Mouse (Mus musculus) stomach, embryonic 15.5 days (tissue): ENCODE measurements at regions not wholly inside any gene's neighbourhood (a gene's known extent, or its start where the extent isn't known, plus 50 kb on each side); places are given as distances from the start of the nearest gene placed in this dataset.
A peak's percentile ranks its signal among the peaks of the same experiment; 100 is the strongest.

ENCODE experiments used
- ATAC-seq: fragments of 200-750 bp; cut with Nextera tagmentation; 2 replicates; pipeline ENCODE4 v1.8.0; 2017; ENCODE audit warnings: low read depth, moderate number of reproducible peaks, moderate TSS enrichment; ENCODE audit not compliant: insufficient read depth, low FRiP score
- H3K27ac ChIP-seq: fragments of 300-500 bp; sonication (generic); 2 replicates; pipeline ENCODE4 v1.5.1; 2015; ENCODE audit warnings: mild to moderate bottlenecking, inconsistent platforms
- H3K27me3 ChIP-seq: fragments of 300-500 bp; sonication (generic); replicated peaks from 2 replicates; pipeline ENCODE4 v1.6.1; 2015; ENCODE audit warnings: inconsistent platforms
- H3K36me3 ChIP-seq: fragments of 300-500 bp; sonication (generic); 2 replicates; pipeline ENCODE4 v1.6.1; 2015; ENCODE audit warnings: inconsistent platforms
- H3K4me1 ChIP-seq: fragments of 300-500 bp; sonication (generic); 2 replicates; pipeline ENCODE4 v1.6.1; 2015; ENCODE audit warnings: inconsistent platforms
- H3K4me2 ChIP-seq: fragments of 300-500 bp; sonication (generic); 2 replicates; pipeline ENCODE4 v1.6.1; 2015; ENCODE audit warnings: mild to moderate bottlenecking, inconsistent platforms
- H3K4me3 ChIP-seq: fragments of 300-500 bp; sonication (generic); replicated peaks from 2 replicates; pipeline ENCODE4 v1.5.1; 2015; ENCODE audit warnings: inconsistent platforms
- H3K9ac ChIP-seq: fragments of 300-500 bp; sonication (generic); 2 replicates; pipeline ENCODE4 v1.6.1; 2015; ENCODE audit warnings: inconsistent platforms
- H3K9me3 ChIP-seq: fragments of 300-500 bp; sonication (generic); 2 replicates; pipeline ENCODE4 v1.6.1; 2016; ENCODE audit warnings: inconsistent platforms
- WGBS: fragments of 180-500 bp; shearing (Covaris S2); methylation state at CpG from one replicate; pipeline ENCODE4 v1.1.7; 2015; 5-methylcytosine and 5-hydroxymethylcytosine counted together

- H3K27ac ChIP-seq: no peak overlapping the region
- WGBS: 94% methylated on average over 3 of the region's 3 CpGs
- ATAC-seq: no peak
- no peaks in the 10 kb centered on the region for H3K4me1 ChIP-seq
- no peak overlapping the region for H3K9ac ChIP-seq
- no peaks in the 10 kb centered on the region for H3K36me3 ChIP-seq
- no peak overlapping the region for H3K4me3 ChIP-seq
- H3K27me3 ChIP-seq: no peaks in the 10 kb centered on the region
- H3K9me3 ChIP-seq: no peaks in the 10 kb centered on the region
- H3K4me2 ChIP-seq: no peak overlapping the region
Measured at GRCm38 (mm10) chr11:43370025-43370424, 56.0 kb downstream of the Pttg1 start.

GRCm38 (mm10) chr11:43368346-43368745 is 57.7 kb downstream of the Pttg1 start:
- H3K36me3 ChIP-seq: no peaks in the 10 kb centered on the region
- no peaks in the 10 kb centered on the region for H3K4me1 ChIP-seq
- 88% methylated on average over 1 of the region's 1 CpGs for WGBS
- ATAC-seq: no peak
- no peak overlapping the region for H3K4me3 ChIP-seq
- H3K4me2 ChIP-seq: no peak overlapping the region
- no peaks in the 10 kb centered on the region for H3K27me3 ChIP-seq
- no peak overlapping the region for H3K9ac ChIP-seq
- no peak overlapping the region for H3K27ac ChIP-seq
- no peaks in the 10 kb centered on the region for H3K9me3 ChIP-seq

DNA sequence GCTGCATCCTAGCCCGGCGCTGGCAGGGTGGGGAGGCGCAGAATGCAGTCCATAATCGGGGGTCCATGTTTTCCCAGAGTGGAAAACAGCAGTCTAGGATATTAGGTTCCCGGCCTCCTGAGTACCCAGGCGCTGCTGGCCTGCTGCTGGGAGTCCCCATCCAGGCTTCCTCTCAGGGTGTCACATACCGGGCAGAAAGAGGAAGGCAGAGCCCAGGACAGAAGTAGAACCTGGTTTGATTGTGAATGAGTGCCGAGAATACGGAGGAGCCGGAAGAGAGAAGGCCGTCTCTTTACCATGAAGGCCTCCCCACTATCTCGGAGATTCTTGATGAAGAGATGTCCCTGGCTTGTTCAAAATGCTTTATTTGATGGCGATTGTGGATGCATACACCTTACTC is 64.2 kb downstream of the Pttg1 start:
- Histone ChIP-seq H3K27me3 (no peaks in the 10 kb centered on the region), H3K9me3 (no peaks in the 10 kb centered on the region), H3K27ac (no peak overlapping the region), H3K36me3 (no peaks in the 10 kb centered on the region), H3K4me1 (no peaks in the 10 kb centered on the region), H3K4me2 (no peak overlapping the region), H3K9ac (no peak overlapping the region), H3K4me3 (no peak overlapping the region)
- WGBS: 71% methylated on average over 13 of the region's 13 CpGs
- ATAC-seq: no peak

DNA sequence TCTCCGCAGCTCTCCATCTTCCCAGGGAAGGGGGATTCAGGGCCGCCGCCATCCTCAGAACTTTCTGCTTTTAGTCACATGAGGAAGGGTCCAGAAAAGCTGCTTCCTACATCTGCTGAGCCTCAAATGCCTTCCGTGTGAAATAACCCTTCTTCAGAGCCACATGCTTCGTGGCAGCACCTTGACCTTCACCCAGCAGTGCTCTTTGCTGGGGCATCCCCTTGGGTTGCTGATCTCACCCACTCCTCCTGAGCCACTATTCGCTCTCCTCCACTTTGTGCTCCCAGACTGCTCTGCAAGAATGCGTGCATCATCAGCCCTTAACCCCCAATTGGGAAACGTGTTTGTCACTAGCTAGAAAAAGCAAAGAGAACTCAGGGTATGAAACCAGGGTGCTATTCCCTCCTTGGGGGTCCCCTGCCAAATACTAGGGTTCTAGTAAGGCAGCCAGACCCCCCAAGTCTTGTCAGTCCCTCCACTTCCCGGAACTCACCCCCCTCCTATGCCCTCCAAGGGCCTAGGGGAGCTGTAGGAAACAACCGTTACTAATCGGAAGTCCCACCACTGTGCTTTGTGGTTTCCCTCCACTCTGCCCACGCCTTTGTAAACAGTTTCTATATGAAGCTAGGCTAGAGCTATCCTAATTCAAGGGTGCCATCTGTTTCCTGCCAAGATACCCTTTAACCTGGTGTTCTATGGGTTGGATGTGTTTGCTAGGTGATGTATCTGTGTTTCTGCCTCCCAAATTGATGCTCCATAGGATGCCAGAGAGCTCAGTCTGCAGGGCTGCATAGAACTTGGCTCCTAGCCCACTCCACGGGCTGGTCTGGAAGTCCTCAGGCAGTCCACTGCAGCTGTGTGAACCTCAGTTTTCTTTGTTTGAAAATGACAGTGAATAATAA is 67.4 kb downstream of the Pttg1 start:
- 61% methylated on average over 13 of the region's 13 CpGs for WGBS
- H3K4me1 ChIP-seq: no peaks in the 10 kb centered on the region
- no peak overlapping the region for H3K9ac ChIP-seq
- H3K27ac ChIP-seq: no peak overlapping the region
- no peak overlapping the region for H3K4me2 ChIP-seq
- H3K9me3 ChIP-seq: no peaks in the 10 kb centered on the region
- H3K4me3 ChIP-seq: no peak overlapping the region
- peak; percentile 35; the same call in 1 of the 2 replicates for ATAC-seq
- no peaks in the 10 kb centered on the region for H3K27me3 ChIP-seq
- no peaks in the 10 kb centered on the region for H3K36me3 ChIP-seq

DNA sequence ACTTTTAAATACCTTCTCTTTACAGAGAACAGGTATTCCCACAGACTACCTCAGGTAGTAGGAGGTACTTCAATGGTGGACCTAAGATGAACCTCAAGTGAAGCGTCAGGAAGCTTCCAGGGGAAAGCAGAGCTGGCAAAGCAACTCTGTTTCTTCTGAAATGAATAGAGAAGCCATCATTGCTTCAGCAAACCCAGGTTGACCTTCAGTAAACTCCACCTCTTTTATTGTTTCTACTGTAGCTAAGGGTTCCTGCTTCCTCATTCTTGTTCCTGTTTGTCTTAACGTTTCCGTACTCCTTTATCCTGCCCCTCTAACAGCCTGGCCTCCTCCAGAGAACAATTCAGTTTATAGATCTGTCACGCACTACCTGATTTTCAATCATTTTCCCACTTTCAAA is 72.4 kb downstream of the Pttg1 start:
- H3K4me1 ChIP-seq: no peaks in the 10 kb centered on the region
- H3K9ac ChIP-seq: no peak overlapping the region
- no peak for ATAC-seq
- H3K36me3 ChIP-seq: no peaks in the 10 kb centered on the region
- no peaks in the 10 kb centered on the region for H3K27me3 ChIP-seq
- WGBS: 64% methylated on average over 4 of the region's 4 CpGs
- H3K4me2 ChIP-seq: no peak overlapping the region
- no peak overlapping the region for H3K27ac ChIP-seq
- no peaks in the 10 kb centered on the region for H3K9me3 ChIP-seq
- no peak overlapping the region for H3K4me3 ChIP-seq

GRCm38 (mm10) chr11:43353030-43353429 is 73.0 kb downstream of the Pttg1 start:
- H3K9me3 ChIP-seq: no peaks in the 10 kb centered on the region
- no peak overlapping the region for H3K9ac ChIP-seq
- no peak overlapping the region for H3K27ac ChIP-seq
- 84% methylated on average over 1 of the region's 1 CpGs for WGBS
- H3K4me1 ChIP-seq: no peaks in the 10 kb centered on the region
- no peak overlapping the region for H3K4me3 ChIP-seq
- no peaks in the 10 kb centered on the region for H3K27me3 ChIP-seq
- no peak overlapping the region for H3K4me2 ChIP-seq
- no peaks in the 10 kb centered on the region for H3K36me3 ChIP-seq
- no peak for ATAC-seq

DNA sequence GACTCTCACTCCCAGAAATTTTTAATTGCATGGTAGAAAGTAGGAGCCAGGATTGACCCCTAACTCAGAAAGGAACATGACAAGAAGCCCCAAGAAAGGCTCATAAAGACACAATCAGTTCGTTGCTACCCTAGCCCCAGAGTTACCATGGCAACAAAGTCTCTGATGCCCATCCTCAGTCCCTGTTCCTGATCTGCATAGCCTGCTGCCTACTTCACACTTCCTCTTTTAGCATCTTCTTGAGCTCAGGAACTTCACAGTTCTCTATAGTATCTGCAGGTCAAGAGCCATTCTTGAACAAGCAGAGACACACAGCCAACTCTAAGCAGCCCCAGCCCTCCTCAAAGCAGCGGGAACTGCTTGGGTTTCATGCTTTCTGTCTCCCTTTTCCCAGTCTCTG is 74.2 kb downstream of the Pttg1 start:
- no peak overlapping the region for H3K27ac ChIP-seq
- no peak overlapping the region for H3K4me3 ChIP-seq
- H3K36me3 ChIP-seq: no peaks in the 10 kb centered on the region
- H3K9ac ChIP-seq: no peak overlapping the region
- no peak for ATAC-seq
- H3K4me1 ChIP-seq: no peaks in the 10 kb centered on the region
- 61% methylated on average over 2 of the region's 2 CpGs for WGBS
- H3K27me3 ChIP-seq: no peaks in the 10 kb centered on the region
- no peaks in the 10 kb centered on the region for H3K9me3 ChIP-seq
- no peak overlapping the region for H3K4me2 ChIP-seq

DNA sequence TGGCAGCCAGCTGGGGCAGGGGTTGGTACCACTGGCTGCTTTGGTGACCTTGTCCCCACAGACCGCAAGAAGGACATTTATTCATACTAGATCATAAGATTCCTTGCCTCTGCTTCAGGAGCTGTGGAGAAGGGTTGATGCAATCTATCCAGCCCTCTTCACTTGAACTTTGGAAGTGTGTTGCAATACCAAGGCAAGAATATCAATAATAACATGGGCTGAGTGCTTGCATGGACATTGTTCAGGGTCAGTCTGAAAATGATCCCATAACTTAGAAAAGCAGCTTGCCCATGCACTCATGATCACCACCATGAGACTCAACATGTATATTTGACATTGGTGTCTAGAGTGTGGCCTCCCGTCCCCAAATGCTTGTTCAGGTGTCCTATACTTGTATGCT is 74.7 kb downstream of the Pttg1 start:
- H3K4me2 ChIP-seq: no peak overlapping the region
- no peak overlapping the region for H3K27ac ChIP-seq
- H3K9ac ChIP-seq: no peak overlapping the region
- no peaks in the 10 kb centered on the region for H3K27me3 ChIP-seq
- H3K4me1 ChIP-seq: no peaks in the 10 kb centered on the region
- no peak for ATAC-seq
- H3K36me3 ChIP-seq: no peaks in the 10 kb centered on the region
- H3K9me3 ChIP-seq: no peaks in the 10 kb centered on the region
- 84% methylated on average over 2 of the region's 2 CpGs for WGBS
- no peak overlapping the region for H3K4me3 ChIP-seq

- H3K4me2 ChIP-seq: no peak overlapping the region
- H3K4me3 ChIP-seq: no peak overlapping the region
- no peak for ATAC-seq
- no peaks in the 10 kb centered on the region for H3K27me3 ChIP-seq
- H3K36me3 ChIP-seq: no peaks in the 10 kb centered on the region
- H3K27ac ChIP-seq: no peak overlapping the region
- WGBS: 50% methylated on average over 3 of the region's 3 CpGs
- H3K9ac ChIP-seq: no peak overlapping the region
- H3K9me3 ChIP-seq: no peaks in the 10 kb centered on the region
- no peaks in the 10 kb centered on the region for H3K4me1 ChIP-seq
Measured at GRCm38 (mm10) chr11:43350242-43350641, 75.8 kb downstream of the Pttg1 start.

DNA sequence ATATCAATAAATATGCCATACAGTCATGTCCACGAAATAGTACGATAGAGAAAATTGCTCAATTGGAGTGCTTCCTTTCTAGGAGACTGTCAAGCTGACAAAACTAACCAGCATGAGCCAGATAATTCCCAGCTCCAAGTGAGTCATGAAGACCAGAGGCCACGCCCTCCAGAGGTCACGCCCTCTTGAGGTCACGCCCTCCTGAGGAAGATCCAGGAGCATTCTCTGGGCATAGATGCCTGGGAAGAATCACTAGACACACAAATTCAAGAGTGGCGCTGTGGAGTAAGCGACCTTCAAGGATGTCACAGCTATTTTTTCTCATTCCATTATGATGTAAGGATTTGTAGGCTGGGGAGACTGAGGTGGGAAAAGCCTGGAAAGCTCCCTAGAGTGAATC is 76.5 kb downstream of the Pttg1 start:
- Histone ChIP-seq H3K27ac (no peak overlapping the region), H3K4me3 (no peak overlapping the region), H3K4me1 (0 out of 2 replicates have a peak, but pooled peaks cover 3% of the 10 kb centered on the region), H3K36me3 (no peaks in the 10 kb centered on the region), H3K9me3 (no peaks in the 10 kb centered on the region), H3K4me2 (no peak overlapping the region), H3K9ac (no peak overlapping the region), H3K27me3 (no peaks in the 10 kb centered on the region)
- 48% methylated on average over 7 of the region's 7 CpGs for WGBS
- no peak for ATAC-seq

GRCm38 (mm10) chr11:43348571-43348970 is 77.5 kb downstream of the Pttg1 start:
- H3K4me2 ChIP-seq: no peak overlapping the region
- ATAC-seq: no peak
- H3K9me3 ChIP-seq: no peaks in the 10 kb centered on the region
- H3K4me1 ChIP-seq: peaks cover 6% of the 10 kb centered on the region; the same call in 1 of the 2 replicates
- H3K36me3 ChIP-seq: no peaks in the 10 kb centered on the region
- H3K27ac ChIP-seq: no peak overlapping the region
- H3K27me3 ChIP-seq: no peaks in the 10 kb centered on the region
- 18% methylated on average over 4 of the region's 4 CpGs for WGBS
- H3K4me3 ChIP-seq: no peak overlapping the region
- no peak overlapping the region for H3K9ac ChIP-seq

- Histone ChIP-seq H3K4me3 (no peak overlapping the region), H3K27me3 (no peaks in the 10 kb centered on the region), H3K27ac (no peak overlapping the region), H3K9me3 (no peaks in the 10 kb centered on the region), H3K4me2 (no peak overlapping the region), H3K36me3 (no peaks in the 10 kb centered on the region), H3K4me1 (peaks cover 6% of the 10 kb centered on the region; the same call in 1 of the 2 replicates), H3K9ac (no peak overlapping the region)
- WGBS: 93% methylated on average over 9 of the region's 9 CpGs
- ATAC-seq: no peak
Measured at GRCm38 (mm10) chr11:43346489-43346888, 79.6 kb downstream of the Pttg1 start.
